Mouse (Mus musculus) E14TG2a.4 (cell line): ENCODE data around the gene Ncaph.

ENCODE experiments used
- CTCF ChIP-seq: conservative IDR thresholded peaks from 2 replicates; pipeline ENCODE4 v1.5.1; 2014; ENCODE audit warnings: low read length
- NANOG ChIP-seq: IDR thresholded peaks from 2 replicates; pipeline ENCODE4 v1.6.1; 2014; ENCODE audit warnings: borderline replicate concordance, low read length, mixed read lengths

DNA sequence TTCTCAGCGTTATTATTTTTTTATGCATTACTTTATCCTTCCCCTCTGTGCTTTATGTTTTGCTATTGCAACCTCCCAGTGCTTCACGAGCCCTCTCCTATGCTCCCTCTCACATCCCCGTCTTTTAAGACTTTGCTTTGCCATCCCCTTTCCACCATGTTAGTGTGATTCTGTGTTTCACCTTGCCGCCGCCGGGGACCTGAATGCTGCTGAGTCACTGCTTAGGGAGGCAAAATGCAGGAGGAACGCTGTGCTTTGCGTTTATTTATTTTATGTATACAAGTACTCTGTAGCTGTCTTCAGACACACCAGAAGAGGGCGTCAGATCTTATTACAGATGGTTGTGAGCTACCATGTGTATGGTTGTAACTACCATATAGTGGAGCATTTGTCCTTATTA is 56.1 kb downstream of the Ncaph start:
- TF ChIP-seq CTCF (no peak), NANOG (no peak)
